Mouse (Mus musculus) olfactory bulb, adult 2 months (tissue): ENCODE measurements around the gene Serpina3n. TPM values are rescaled to one million over a fixed set of nuclear protein-coding genes. Genes with fewer than 3 reads are reported as not detected.

Experiments used
- H3K27ac ChIP-seq: fragments of 200-500 bp; 2 replicates; pipeline ENCODE4 v1.5.1; 2012; ENCODE audit warnings: low read depth, low read length; ENCODE audit not compliant: insufficient read depth
- H3K4me1 ChIP-seq: fragments of 200-500 bp; 2 replicates; pipeline ENCODE4 v1.6.1; 2012; ENCODE audit warnings: low read length; ENCODE audit not compliant: control insufficient read depth, insufficient read depth
- H3K4me3 ChIP-seq: fragments of 200-500 bp; 2 replicates; pipeline ENCODE4 v1.5.1; 2012; ENCODE audit warnings: mild to moderate bottlenecking, low read depth, low read length, moderate library complexity; ENCODE audit not compliant: insufficient read depth
- CTCF ChIP-seq: fragments of 200-500 bp; IDR thresholded peaks from 2 replicates; pipeline ENCODE4 v1.5.1; 2012; ENCODE audit warnings: low read depth, mild to moderate bottlenecking, low read length, moderate library complexity; ENCODE audit not compliant: insufficient read depth
- POLR2A ChIP-seq: fragments of 200-500 bp; IDR thresholded peaks from 2 replicates; pipeline ENCODE4 v1.6.1; 2012; ENCODE audit warnings: mild to moderate bottlenecking, low read depth, low read length, moderate library complexity; ENCODE audit not compliant: insufficient read depth
- WGBS: fragments of 180-500 bp; shearing (Covaris S2); methylation state at CpG from one replicate; pipeline ENCODE4 v1.1.7; 2018; 5-methylcytosine and 5-hydroxymethylcytosine counted together
- polyA plus RNA-seq: library from polyadenylated mRNA; stranded (reverse); fragments of >200 nt; gene quantifications from 2 replicates; pipeline ENCODE4 v1.2.4, GENCODE M21; 2012; ENCODE audit warnings: low replicate concordance; ENCODE audit not compliant: missing spikeins, insufficient read depth, insufficient read length

Serpina3n gene
- polyA plus RNA-seq, 1 experiment, result not detected

GRCm38 (mm10) chr12:104459377-104459776 is 52.8 kb downstream of the Serpina3n start:
- no peaks in the 10 kb centered on the region for H3K4me1 ChIP-seq
- WGBS, result 73% methylated on average over 6 of the region's 6 CpGs
- H3K27ac ChIP-seq, result no peak overlapping the region
- H3K4me3 ChIP-seq, result no peak overlapping the region
- no peak for TF ChIP-seq POLR2A
- no peak for TF ChIP-seq CTCF

GRCm38 (mm10) chr12:104461372-104461771 is 54.8 kb downstream of the Serpina3n start:
- Histone ChIP-seq H3K27ac (no peak overlapping the region), H3K4me3 (no peak overlapping the region), H3K4me1 (no peaks in the 10 kb centered on the region)
- 71% methylated on average over 8 of the region's 8 CpGs for WGBS
- TF ChIP-seq CTCF (no peak), POLR2A (no peak)

Other genes with a start within 250 kb of the Serpina3n start
- gene Serpina3f, start 192.2 kb upstream of the Serpina3n start, polyA plus RNA-seq, result not detected in 2 replicates
- gene Serpina3g, start 170.5 kb upstream of the Serpina3n start, polyA plus RNA-seq, result not detected in 2 replicates
- not detected in 2 replicates for gene Serpina3i, start 143.6 kb upstream of the Serpina3n start, polyA plus RNA-seq
- not detected in 2 replicates for gene Serpina3j, start 92.2 kb upstream of the Serpina3n start, polyA plus RNA-seq
- gene Serpina3k, start 68.2 kb upstream of the Serpina3n start, polyA plus RNA-seq, result not detected in 2 replicates
- not detected in 2 replicates for gene Serpina3m, start 68.2 kb upstream of the Serpina3n start, polyA plus RNA-seq
- gene Gsc, start 66.6 kb downstream of the Serpina3n start, polyA plus RNA-seq, result not detected in 2 replicates